ENCODE assay signal across 26 mouse cellular contexts in the genomic region with DNA sequence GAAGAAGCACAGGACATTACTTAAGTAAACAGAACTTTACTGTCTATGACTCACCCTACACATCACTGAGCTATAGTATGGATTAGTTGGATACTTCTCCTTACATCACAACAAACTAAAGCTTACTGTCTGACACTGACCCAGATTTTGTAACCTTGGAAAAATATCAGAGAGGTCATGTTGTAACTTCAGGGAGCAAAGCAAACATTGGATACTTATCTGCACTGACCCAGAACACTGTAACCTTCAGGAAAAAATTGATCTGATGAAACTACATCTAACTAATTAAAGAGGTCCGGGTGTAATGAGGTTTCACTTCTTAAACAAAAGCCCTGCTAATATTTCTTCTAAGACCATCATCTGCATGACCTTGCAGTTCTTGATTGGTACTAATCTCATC. TPM values are rescaled to one million over a fixed set of nuclear protein-coding genes. Genes with fewer than 3 reads are reported as not detected.
"Had no signal": no experiment of that assay in that cellular context is flagged by ENCODE, and none has a peak within 500 bp of the region (broad histone marks: within the 10 kb centered on the region; RNA-seq: fewer than 3 reads in every experiment).

No protein-coding gene starts in this region.

- H3K9ac ChIP-seq: liver, embryonic 15.5 days; lung, embryonic 15.5 days; midbrain, embryonic 13.5 days; midbrain, embryonic 15.5 days; neural tube, embryonic 12.5 days; stomach, embryonic 15.5 days had no signal

- ATAC-seq: lung, postnatal 0 days; midbrain, embryonic 13.5 days; midbrain, embryonic 15.5 days had no signal

- H3K27ac ChIP-seq: liver, embryonic 15.5 days; lung, embryonic 15.5 days; macrophage; midbrain, embryonic 13.5 days; midbrain, embryonic 15.5 days; neural tube, embryonic 12.5 days; stomach, embryonic 15.5 days; stomach, postnatal 0 days had no signal

- H3K27me3 ChIP-seq: liver, embryonic 15.5 days; lung, embryonic 15.5 days; megakaryocyte, embryonic 14.5 days; midbrain, embryonic 13.5 days; midbrain, embryonic 15.5 days; neural tube, embryonic 12.5 days; stomach, embryonic 15.5 days had no signal

- H3K9me3 ChIP-seq: liver, embryonic 15.5 days; lung, embryonic 15.5 days; midbrain, embryonic 13.5 days; midbrain, embryonic 15.5 days; neural tube, embryonic 12.5 days; stomach, embryonic 15.5 days had no signal

- DNase-seq: lung, adult 2 months; lung, postnatal 14 days; lung, postnatal 36 days; right cerebral cortex, postnatal 14 days; thymus, adult 2 months; thymus, postnatal 25 days; thymus, postnatal 4 days had no signal

- H3K4me1 ChIP-seq: liver, embryonic 15.5 days; lung, embryonic 15.5 days; megakaryocyte, embryonic 14.5 days; midbrain, embryonic 13.5 days; midbrain, embryonic 15.5 days; neural tube, embryonic 12.5 days; stomach, embryonic 15.5 days had no signal

- H3K4me2 ChIP-seq: liver, embryonic 15.5 days; lung, embryonic 15.5 days; midbrain, embryonic 11.5 days; midbrain, embryonic 13.5 days; midbrain, embryonic 15.5 days; neural tube, embryonic 12.5 days; stomach, embryonic 15.5 days had no signal

- H3K4me3 ChIP-seq: liver, embryonic 15.5 days; lung, embryonic 15.5 days; megakaryocyte, embryonic 14.5 days; midbrain, embryonic 13.5 days; midbrain, embryonic 15.5 days; neural tube, embryonic 12.5 days; stomach, embryonic 15.5 days had no signal

- H3K36me3 ChIP-seq: liver, embryonic 15.5 days; lung, embryonic 15.5 days; midbrain, embryonic 13.5 days; midbrain, embryonic 15.5 days; neural tube, embryonic 12.5 days; stomach, embryonic 15.5 days had no signal

RNA-seq across cellular contexts. Expression of gene Sult3a2, which starts 30.4 kb away (rescaled TPM):
- total RNA-seq: megakaryocyte progenitor cell, adult 5-6 weeks; midbrain, postnatal 0 days; monocyte, adult 5-6 weeks; neutrophil, adult 5-6 weeks had no signal
- polyA plus RNA-seq: liver, embryonic 15.5 days; lung, adult 2 months; lung, embryonic 15.5 days; lung, postnatal 0 days; macrophage; midbrain, embryonic 11.5 days; midbrain, embryonic 13.5 days; midbrain, embryonic 15.5 days; midbrain, postnatal 0 days; neural tube, embryonic 12.5 days; neural tube, embryonic 14.5 days; spleen, adult 2 months; stomach, embryonic 15.5 days; stomach, postnatal 0 days; thymus, adult 2 months; urinary bladder, adult 2 months had no signal

RNA-seq across cellular contexts. Expression of gene Sult3a1, which starts 40.6 kb away (rescaled TPM):
- total RNA-seq: megakaryocyte progenitor cell, adult 5-6 weeks; midbrain, postnatal 0 days; monocyte, adult 5-6 weeks; neutrophil, adult 5-6 weeks had no signal
- polyA plus RNA-seq: liver, embryonic 15.5 days; lung, adult 2 months; lung, embryonic 15.5 days; lung, postnatal 0 days; macrophage; midbrain, embryonic 11.5 days; midbrain, embryonic 13.5 days; midbrain, embryonic 15.5 days; midbrain, postnatal 0 days; neural tube, embryonic 12.5 days; neural tube, embryonic 14.5 days; spleen, adult 2 months; stomach, embryonic 15.5 days; stomach, postnatal 0 days; testis, adult 2 months; thymus, adult 2 months; urinary bladder, adult 2 months had no signal
